Mouse (Mus musculus) gastrocnemius, postnatal 10 days (tissue): ENCODE data around the gene Osbpl9. TPM values are rescaled to one million over a fixed set of nuclear protein-coding genes. Genes with fewer than 3 reads are reported as not detected.

Experiments
- DNase-seq: peaks from one replicate; pipeline ENCODE4 v3.0.0; 2021; ENCODE audit warnings: mixed read lengths
- long read RNA-seq, 2 experiments: library from polyadenylated mRNA; stranded (forward); transcript quantifications; one replicate each; pipeline ENCODE4 v2.0.0; 2021
- total RNA-seq, 2 experiments: library from RNA; stranded (reverse); gene quantifications; 2 replicates each; pipeline ENCODE4 v1.2.3; 2021

Osbpl9 gene
- total RNA-seq = 10 to 100 TPM; 93.6 to 98.0 TPM
- long read RNA-seq, experiment 1, transcript Osbpl9-219 (24 exons, 2,903 nt) = minor isoform, 10 of 107 reads
- long read RNA-seq, experiment 1, transcript Osbpl9-213 (20 exons, 2,604 nt) = major isoform, 14 of 107 reads
- long read RNA-seq, experiment 1, transcript Osbpl9-202 (21 exons, 3,134 nt) = minor isoform, 9 of 107 reads
- long read RNA-seq, experiment 1, transcript Osbpl9-218 (23 exons, 2,408 nt) = minor isoform, 11 of 107 reads
- long read RNA-seq, experiment 1, partial matches to known transcripts = 34 of 107 reads
- long read RNA-seq, experiment 1, other reads (novel, unspliced or antisense) = 24 of 107 reads
- long read RNA-seq, experiment 2, transcript Osbpl9-201 (24 exons, 2,871 nt) = minor isoform, 5 of 101 reads
- long read RNA-seq, experiment 2, transcript Osbpl9-218 (23 exons, 2,408 nt) = minor isoform, 14 of 101 reads
- long read RNA-seq, experiment 2, transcript Osbpl9-213 (20 exons, 2,604 nt) = major isoform, 15 of 101 reads
- long read RNA-seq, experiment 2, transcript Osbpl9-219 (24 exons, 2,903 nt) = minor isoform, 13 of 101 reads
- long read RNA-seq, experiment 2, partial matches to known transcripts = 25 of 101 reads
- long read RNA-seq, experiment 2, other reads (novel, unspliced or antisense) = 25 of 101 reads

- DNase-seq = peak; percentile 98
These were observed at the start of gene Osbpl9 for GRCm38 (mm10) chr4:109201582-109202424. Gene Osbpl9 (minus strand): TSS chr4:109202272.

DNA sequence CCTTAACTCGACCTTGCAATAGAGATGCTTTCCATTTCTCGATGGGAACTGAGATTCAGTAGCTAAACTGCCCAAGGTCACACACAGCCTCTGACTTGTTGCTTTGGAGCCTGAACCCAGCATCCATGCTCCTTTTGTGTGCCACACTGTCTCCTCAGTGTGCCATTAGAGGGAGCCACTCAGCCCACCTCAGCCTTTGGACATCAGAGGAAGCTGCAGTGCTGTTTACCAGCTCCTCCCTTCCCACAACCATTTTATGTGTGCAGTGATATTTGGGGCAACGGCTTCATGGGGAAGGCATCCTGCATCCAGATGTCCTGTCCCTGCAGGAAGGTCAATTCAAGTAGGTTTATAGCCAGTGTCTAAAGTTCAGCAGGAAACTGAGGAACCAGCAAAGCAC is 49.5 kb upstream of the Osbpl9 start:
- DNase-seq = no peak

- DNase-seq = no peak
These were observed 43.0 kb upstream of the Osbpl9 start for GRCm38 (mm10) chr4:109245016-109245620.

- no peak for DNase-seq
These were observed 42.4 kb upstream of the Osbpl9 start for GRCm38 (mm10) chr4:109244506-109244905.

GRCm38 (mm10) chr4:109241934-109242333 is 39.9 kb upstream of the Osbpl9 start:
- peak; percentile 67 for DNase-seq

- DNase-seq = no peak
These were observed 39.1 kb upstream of the Osbpl9 start for GRCm38 (mm10) chr4:109241221-109241620.

- peak; percentile 21 for DNase-seq
These were observed 36.6 kb upstream of the Osbpl9 start for GRCm38 (mm10) chr4:109238428-109239268.

- DNase-seq = no peak
These were observed 34.3 kb upstream of the Osbpl9 start for GRCm38 (mm10) chr4:109236186-109236879.

GRCm38 (mm10) chr4:109234806-109235350 is 32.8 kb upstream of the Osbpl9 start:
- DNase-seq = no peak

GRCm38 (mm10) chr4:109234185-109234584 is 32.1 kb upstream of the Osbpl9 start, which contains the start of gene Calr4:
Gene Calr4 (plus strand): TSS chr4:109234485.
- DNase-seq = no peak

DNA sequence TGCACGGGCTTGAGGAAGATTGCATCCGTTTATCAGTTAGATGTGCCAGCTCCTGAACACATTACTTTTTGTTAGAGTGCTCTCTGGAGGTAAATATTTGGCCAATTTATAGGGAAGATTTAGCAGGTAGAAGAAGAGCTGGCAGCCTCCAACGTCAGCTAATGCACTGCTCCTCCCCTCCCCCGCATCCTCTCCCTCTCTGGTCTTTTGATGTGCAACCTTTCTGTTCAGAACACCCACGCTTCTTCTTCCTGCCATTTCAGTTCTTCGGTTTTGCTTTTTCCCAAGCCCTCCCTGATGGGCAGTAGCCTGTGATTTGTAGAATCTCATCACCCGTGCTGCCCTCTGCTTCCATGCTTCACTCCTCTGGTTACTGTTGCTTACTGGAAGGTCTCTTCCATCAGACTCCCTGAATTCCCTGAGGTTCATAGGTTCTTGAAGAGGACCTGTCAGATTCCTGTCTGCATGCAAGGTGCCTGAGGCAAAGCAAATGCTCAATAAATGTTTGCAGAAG is 27.8 kb upstream of the Osbpl9 start:
- DNase-seq = no peak

DNA sequence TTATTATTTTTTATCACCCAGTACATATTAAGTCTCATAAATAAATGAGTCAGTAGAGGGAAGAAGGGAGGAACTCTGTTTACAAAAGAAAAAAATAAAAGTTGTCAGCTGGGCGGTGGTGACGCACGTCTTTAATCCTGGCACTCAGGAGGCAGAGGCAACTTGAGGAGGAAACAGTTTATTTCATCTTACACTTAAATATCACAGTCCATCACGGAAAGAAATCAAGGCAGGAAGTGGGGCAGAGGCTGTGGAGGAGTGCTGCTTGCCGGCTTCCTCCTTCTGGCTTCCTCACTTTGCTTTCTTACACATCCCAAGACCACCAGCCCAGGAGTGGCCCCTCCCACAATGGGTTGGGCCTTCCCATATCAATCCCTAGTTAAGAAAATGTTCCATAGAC is 24.0 kb upstream of the Osbpl9 start:
- no peak for DNase-seq

GRCm38 (mm10) chr4:109225606-109226005 is 23.5 kb upstream of the Osbpl9 start:
- no peak for DNase-seq

DNA sequence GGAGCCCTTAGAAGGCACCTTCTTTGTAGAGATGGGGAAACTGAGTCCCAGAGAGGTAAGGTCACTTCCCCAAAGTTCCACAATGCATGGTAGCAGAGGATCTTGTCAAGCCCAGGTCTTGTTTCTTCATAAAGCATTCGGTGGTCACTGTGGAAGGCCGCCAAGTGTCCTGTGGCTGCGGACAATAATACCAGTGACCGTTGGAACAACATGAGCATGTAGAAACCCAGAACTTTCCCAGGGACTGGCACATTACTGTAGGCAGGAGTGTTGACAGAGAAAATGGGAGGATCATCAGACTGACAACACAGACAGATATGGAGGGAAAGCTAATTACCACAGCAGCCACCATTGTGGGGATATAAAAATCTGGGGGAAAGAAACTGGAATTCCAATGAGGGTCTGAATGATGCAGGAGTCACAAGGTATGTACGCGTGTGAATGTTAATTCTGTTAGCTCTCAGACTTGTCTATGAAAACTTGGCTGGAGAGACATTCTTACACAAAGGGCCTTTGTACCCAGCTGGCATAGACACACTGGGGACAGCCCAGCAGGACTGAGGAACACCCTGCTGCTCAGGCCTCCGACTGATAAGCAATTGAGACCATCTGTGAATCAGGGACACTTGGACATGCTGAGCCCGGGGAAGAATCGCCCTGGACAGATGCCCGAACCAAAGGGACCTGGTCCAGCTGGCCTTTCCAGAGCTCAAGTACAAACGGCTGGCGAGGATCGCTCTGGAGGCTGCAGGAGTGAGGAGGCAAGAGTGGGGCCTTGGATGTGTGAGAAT is 22.9 kb upstream of the Osbpl9 start:
- peak; percentile 93 for DNase-seq

GRCm38 (mm10) chr4:109222001-109222400 is 19.9 kb upstream of the Osbpl9 start:
- DNase-seq = no peak

- no peak for DNase-seq
These were observed 18.4 kb upstream of the Osbpl9 start for GRCm38 (mm10) chr4:109220441-109220940.

DNA sequence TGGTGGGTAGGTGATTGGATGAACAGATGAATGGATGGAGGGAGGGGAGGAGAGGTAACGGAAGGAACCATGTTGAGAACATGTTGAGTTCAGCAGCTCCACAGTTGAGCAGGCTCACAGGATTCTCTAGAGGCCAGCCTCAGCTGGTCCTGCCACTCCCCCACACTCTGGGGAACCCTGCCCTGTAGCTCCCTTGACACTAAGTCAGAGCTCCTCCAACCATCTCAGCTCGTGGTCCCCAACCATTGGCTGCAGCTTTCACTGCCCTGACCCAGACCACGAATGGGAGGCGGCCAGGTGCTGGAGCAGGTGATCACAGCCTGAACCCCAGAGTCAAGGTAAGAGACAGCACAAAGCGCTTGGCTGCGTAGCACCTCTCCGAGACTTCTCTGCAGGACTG is 15.9 kb upstream of the Osbpl9 start:
- no peak for DNase-seq

DNA sequence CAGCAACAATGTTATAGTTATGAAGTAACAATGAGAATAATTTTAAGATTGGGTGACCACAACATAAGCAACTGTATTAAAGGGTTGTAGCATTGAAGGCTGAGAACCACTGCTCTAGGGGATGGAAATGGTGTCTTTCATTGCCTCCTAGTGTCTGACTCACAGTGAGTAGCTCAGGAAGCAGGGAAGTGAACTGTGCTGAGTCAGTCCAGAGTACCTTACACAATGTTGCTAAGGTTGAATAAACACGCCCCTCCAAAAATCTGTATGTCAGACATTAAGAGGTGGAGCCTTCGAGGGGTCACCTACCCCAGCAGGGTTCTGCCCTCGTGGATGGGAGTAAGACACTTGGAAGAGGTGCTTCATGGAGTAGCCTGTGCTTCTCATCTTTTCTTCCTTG is 11.9 kb upstream of the Osbpl9 start:
- DNase-seq = no peak

- DNase-seq = no peak
These were observed 8.8 kb upstream of the Osbpl9 start for GRCm38 (mm10) chr4:109210881-109211280.
